Mouse (Mus musculus): ENCODE data around the gene Chil5. TPM values are rescaled to one million over a fixed set of nuclear protein-coding genes. Genes with fewer than 3 reads are reported as not detected.
"Not testable (repeated sequence)": the region's sequence is repeated elsewhere in the genome, so short reads cannot be mapped to it uniquely, and the experiment has no call there.

Chil5 gene
- total RNA-seq (2021): not detected
- long read RNA-seq, experiment 1: 0 reads
- long read RNA-seq, experiment 2: 0 reads

DNA sequence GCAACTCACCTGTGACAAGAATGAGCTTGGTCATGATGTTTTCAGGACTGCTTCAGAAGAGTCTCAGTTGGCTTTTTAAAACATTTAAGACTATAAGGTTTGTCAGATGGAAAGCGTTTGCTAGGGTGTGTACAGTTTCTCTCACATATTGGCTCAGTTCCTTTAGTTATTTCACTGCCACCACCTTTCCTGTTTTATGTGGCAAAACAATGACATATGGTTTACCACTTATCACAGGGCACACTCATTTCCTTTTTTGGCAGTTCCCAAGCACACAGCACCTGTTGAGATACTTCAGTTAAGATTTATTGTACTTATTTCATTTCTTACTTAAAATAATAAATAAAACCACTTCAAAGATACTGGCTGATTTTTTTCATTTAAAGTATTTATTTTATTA lies at the start of gene Chil5:
Gene Chil5 (minus strand): TSS at position 34 of the 400 bp plus-strand sequence.
- DNase-seq (ENCODE audit: low spot score in 2 of 2): no peak

DNA sequence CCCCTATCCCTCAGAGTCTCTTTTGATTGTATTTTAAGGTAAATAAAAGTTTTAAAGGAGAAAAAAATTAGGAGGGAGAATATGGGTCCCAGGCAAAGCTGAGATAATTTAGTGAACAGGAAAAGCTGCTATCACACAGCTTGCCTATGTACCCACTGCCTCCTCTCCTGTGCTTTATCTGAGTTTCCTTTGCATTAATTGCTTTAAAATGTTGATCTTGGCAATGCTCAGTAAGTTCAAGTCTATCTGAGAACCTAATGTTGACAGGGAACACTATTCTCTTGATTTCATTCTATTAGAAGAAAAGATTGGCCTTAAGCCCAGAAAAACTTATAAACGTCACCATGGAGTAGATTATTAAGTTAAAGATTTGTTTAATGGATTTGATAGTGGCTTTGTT lies 42.2 kb upstream of the Chil5 start:
- no peak for DNase-seq (ENCODE audit: low spot score in 2 of 2)

- DNase-seq (ENCODE audit: low spot score in 2 of 2): no peak
Measured at GRCm38 (mm10) chr3:106070994-106071393, 38.4 kb upstream of the Chil5 start.

DNA sequence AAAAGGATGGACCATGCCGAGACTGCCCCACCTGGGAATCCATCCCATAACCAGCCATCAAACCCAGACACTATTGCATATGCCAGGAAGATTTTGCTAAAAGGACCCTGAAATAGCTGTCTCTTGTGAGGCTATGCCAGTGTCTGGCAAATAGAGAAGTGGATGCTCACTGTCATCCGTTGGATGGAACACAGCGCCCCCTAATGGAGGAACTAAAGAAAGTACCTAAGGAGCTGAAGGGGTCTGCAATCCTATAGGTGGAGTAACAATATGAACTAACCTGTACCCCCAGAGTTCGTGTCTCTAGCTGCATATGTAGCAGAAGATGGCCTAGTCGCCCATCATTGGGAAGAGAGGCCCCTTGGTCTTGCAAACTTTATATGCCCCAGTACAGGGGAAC lies 35.1 kb upstream of the Chil5 start:
- not testable (repeated sequence) for DNase-seq (ENCODE audit: low spot score in 2 of 2)

GRCm38 (mm10) chr3:106057966-106058365 lies 25.4 kb upstream of the Chil5 start:
- DNase-seq (ENCODE audit: low spot score in 2 of 2): no peak

DNA sequence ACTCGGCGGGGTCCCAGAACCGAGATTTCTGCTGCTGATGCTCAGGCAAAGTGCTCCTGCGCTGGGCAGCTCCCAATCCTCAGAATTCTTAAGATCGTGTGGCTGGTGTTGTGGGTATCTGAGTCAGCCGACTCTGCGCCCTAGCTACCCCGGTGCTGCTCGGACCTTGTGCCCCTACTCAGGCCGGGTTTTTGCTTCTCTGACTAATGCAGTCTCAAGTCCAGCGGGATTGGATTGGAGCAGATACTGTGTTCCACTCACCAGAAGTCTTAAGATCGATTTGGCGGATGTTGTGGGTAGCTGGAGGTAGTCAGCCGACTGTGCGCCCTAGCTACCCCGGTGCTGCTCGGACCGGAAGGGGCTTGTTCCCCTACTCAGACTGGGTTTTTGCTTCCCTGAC lies 19.3 kb upstream of the Chil5 start:
- DNase-seq (ENCODE audit: low spot score in 2 of 2): no peak

- no peak for DNase-seq (ENCODE audit: low spot score in 2 of 2)
Measured at GRCm38 (mm10) chr3:106040306-106040705, 7.7 kb upstream of the Chil5 start.

GRCm38 (mm10) chr3:106024135-106024534 lies 8.5 kb downstream of the Chil5 start:
- DNase-seq (ENCODE audit: low spot score in 2 of 2): no peak

- DNase-seq (ENCODE audit: low spot score in 2 of 2): no peak
Measured at GRCm38 (mm10) chr3:106021840-106022239, 10.8 kb downstream of the Chil5 start.

DNA sequence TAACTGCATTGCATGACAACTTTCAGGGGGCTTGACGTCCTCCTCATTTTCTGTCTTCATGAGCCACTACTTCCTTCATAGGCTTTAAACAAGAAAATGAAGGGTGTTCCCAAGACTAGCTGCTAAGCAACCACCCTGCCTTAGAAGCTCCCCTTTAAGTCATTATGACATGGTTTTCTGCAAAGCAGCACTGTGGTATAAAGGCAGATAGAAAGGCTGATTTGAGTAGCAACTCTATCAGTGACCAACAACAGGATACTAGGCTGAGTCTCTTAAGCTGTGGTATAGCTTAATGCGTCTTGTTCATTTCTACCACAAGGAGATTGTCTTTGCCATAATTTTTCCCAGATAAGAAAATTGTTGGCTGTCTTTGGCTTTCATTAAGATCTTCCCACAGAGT lies 18.1 kb downstream of the Chil5 start, which contains the start of gene Pifo:
Gene Pifo (minus strand): TSS at position 101 of the 400 bp plus-strand sequence.
- DNase-seq (ENCODE audit: low spot score in 2 of 2): no peak

GRCm38 (mm10) chr3:106003360-106003759 lies 29.3 kb downstream of the Chil5 start:
- DNase-seq (ENCODE audit: low spot score in 2 of 2): not testable (repeated sequence)

GRCm38 (mm10) chr3:106001416-106002370 lies 30.9 kb downstream of the Chil5 start:
- no peak for DNase-seq (ENCODE audit: low spot score in 2 of 2)

DNA sequence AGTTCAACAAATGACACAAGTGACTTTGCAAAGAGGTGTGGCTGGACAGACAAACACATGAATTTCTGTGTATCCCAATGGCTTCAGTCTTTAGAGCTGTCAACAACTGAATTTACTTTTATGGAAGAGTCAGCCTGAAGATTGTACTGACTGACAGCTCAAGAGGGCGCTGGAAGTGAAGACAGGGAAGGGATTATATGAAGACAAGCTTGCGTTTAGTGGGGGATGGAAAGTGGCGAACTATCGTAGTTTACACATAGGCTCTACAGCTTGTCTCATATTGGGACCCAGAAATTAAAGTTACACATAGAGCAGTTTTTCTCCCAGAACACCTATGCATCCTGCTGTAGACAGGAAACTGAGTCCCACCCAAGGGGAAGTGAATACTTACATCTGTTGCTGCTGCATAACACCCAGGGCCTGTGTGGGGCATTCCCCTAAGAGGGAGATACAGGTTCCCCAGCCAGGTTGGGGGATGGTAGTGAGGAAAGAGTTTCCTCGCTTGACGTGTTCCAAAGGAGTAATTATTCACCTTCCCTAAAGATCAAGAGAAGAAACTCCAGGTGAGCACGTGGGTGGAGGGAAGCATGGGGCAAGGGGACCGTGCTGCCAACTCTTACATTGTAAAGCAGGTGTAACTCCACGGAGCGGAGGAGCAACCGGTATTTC lies 31.8 kb downstream of the Chil5 start:
- DNase-seq (ENCODE audit: low spot score in 2 of 2): no peak

DNA sequence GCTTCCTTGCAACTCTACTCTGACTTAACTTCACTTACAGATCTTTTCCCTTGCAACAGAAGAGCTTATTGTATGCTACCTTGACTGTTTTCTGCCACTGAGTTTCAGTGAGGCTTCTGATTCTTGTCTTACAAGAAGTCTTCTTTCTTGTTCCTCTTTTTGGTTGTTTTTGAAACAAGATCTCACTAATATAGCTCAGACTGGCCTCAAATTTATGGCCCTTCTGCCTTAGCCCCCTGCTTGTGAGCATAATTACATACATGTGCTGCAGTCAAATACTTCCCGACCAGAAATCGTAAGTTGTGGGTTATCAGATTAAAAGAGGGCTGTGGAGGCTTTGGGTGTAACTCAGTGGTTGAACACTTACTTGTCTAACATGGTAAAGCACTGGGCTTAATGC lies 37.9 kb downstream of the Chil5 start:
- no peak for DNase-seq (ENCODE audit: low spot score in 2 of 2)

DNA sequence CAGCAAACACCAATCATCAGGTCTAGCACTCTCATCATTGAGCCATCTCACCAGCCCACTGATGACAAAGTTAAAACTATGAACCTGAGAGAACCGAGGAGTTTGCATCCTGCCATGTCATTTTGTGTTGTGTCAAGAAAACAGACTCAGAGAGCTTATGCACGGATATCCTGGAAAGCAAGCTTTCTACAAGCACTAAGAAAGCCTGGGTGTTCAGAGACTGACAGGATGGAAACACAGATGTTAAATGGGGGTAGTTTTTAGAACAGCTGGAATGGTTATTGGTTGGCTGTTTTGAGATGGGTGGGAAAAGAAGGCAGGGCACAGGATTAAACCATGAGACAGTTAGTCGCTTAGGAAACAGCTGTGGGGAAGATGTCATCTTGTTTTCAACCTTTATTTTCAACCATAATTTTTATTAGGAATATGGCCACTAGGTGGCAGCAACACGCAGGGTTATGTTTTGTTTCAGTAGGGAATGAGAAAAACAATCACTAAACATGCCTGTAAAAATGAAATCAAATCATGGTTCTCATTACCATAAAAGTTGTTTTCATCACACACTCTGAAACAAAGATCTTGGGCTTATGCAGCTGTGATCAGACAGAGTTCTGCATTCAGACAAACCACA lies 40.8 kb downstream of the Chil5 start:
- no peak for DNase-seq (ENCODE audit: low spot score in 2 of 2)

DNA sequence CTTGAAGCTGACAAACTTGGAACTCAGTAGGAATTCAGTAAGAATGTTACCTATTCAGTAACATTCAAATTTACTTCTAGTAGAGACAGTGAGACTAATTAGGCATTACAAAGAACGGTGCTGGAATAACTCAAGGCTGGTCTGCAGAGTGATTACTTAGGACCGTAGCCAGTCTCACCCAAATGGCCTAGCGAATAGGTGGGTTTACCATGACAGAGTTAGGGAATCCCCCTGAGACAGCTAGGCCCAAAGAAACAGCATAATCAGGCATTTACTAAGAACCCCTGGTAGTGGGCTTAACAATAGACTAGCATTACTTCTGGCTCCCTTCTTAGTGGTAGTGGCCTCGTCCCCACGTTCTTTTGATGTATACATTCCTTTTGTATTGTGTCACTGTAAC lies 43.0 kb downstream of the Chil5 start:
- not testable (repeated sequence) for DNase-seq (ENCODE audit: low spot score in 2 of 2)

GRCm38 (mm10) chr3:105974174-105974573 lies 58.4 kb downstream of the Chil5 start:
- DNase-seq (ENCODE audit: low spot score in 2 of 2): no peak

GRCm38 (mm10) chr3:105973411-105973810 lies 59.2 kb downstream of the Chil5 start, which contains the start of gene Ovgp1:
TSS of gene Ovgp1 (plus strand) at chr3:105973711.
- DNase-seq (ENCODE audit: low spot score in 2 of 2): no peak

DNA sequence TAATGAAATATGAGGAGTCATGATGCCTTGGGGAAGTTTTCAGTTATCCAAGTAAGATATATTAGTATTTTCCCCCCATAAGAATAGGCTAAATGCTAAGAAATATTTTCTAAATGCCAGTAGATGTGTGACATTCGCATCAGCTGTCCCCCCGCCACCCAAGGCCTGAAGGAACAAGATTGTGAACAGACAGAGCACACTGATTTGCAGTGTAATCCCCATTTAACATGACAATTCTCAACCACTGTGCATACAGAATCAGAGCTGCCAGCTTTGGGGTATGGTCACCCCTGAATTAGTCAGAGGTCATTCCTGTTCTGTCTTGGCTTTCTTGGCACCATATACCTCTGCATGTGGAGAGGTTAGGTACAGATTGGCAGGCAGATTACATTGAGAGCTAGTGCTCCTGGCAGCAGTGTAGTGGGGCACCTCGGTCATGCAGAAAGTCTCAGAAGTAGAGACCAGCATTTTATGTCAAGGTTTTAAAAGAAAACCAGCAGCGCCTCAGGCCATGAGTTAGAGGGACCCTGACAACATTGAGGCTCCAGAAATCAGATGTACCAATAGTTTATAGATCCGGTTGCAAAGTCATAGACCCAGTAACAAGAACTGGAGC lies 60.7 kb downstream of the Chil5 start:
- no peak for DNase-seq (ENCODE audit: low spot score in 2 of 2)
